Mouse (Mus musculus) forebrain, postnatal 0 days (tissue): ENCODE measurements at regions not wholly inside any gene's neighbourhood (a gene's known extent, or its start where the extent isn't known, plus 50 kb on each side); places are given as distances from the start of the nearest gene placed in this dataset.
A peak's percentile ranks its signal among the peaks of the same experiment; 100 is the strongest.

ENCODE experiments used
- ATAC-seq: fragments of 200-750 bp; cut with Nextera tagmentation; 2 replicates; pipeline ENCODE4 v1.8.0; 2017; ENCODE audit warnings: mild to moderate bottlenecking, moderate library complexity
- DNase-seq: peaks from one replicate; pipeline ENCODE4 v3.0.0-alpha.2; 2015
- H3K27ac ChIP-seq: fragments of 300-500 bp; sonication (generic); 2 replicates; pipeline ENCODE4 v1.5.1; 2014; ENCODE audit warnings: low read depth, mild to moderate bottlenecking, antibody characterized with exemption, low read length, moderate library complexity, mixed read lengths
- H3K27me3 ChIP-seq: fragments of 300-500 bp; sonication (generic); 2 replicates; pipeline ENCODE4 v1.6.1; 2014; ENCODE audit warnings: mild to moderate bottlenecking, low read length, mixed read lengths; ENCODE audit not compliant: insufficient read depth
- H3K36me3 ChIP-seq: fragments of 300-500 bp; sonication (generic); 2 replicates; pipeline ENCODE4 v1.6.1; 2014; ENCODE audit warnings: mild to moderate bottlenecking, moderate library complexity; ENCODE audit not compliant: insufficient read depth
- H3K4me1 ChIP-seq: fragments of 300-500 bp; sonication (generic); 2 replicates; pipeline ENCODE4 v1.6.1; 2014; ENCODE audit warnings: antibody characterized with exemption; ENCODE audit not compliant: insufficient read depth
- H3K4me2 ChIP-seq: fragments of 300-500 bp; sonication (generic); 2 replicates; pipeline ENCODE4 v1.6.1; 2014; ENCODE audit warnings: low read depth, mild to moderate bottlenecking, moderate library complexity
- H3K4me3 ChIP-seq: fragments of 300-500 bp; sonication (generic); 2 replicates; pipeline ENCODE4 v1.5.1; 2014; ENCODE audit warnings: low read depth, low read length, mixed read lengths
- H3K9ac ChIP-seq: fragments of 300-500 bp; sonication (generic); 2 replicates; pipeline ENCODE4 v1.6.1; 2014; ENCODE audit warnings: mild to moderate bottlenecking
- H3K9me3 ChIP-seq: fragments of 300-500 bp; sonication (generic); 2 replicates; pipeline ENCODE4 v1.6.1; 2016; ENCODE audit warnings: low read length
- CTCF ChIP-seq: sonication (generic); IDR thresholded peaks from 2 replicates; pipeline ENCODE4 v1.5.1; 2016; ENCODE audit warnings: antibody characterized with exemption, control low read depth, low read depth
- WGBS: fragments of 180-500 bp; shearing (Covaris S2); extraction: QIAGEN DNeasy Blood & Tissue Kit; methylation state at CpG from one replicate; pipeline ENCODE4 v1.1.7; 2014; 5-methylcytosine and 5-hydroxymethylcytosine counted together

- H3K4me1 ChIP-seq: no peaks in the 10 kb centered on the region
- DNase-seq (no peak), ATAC-seq (peak; percentile 56)
- no peak for TF ChIP-seq CTCF
- H3K9me3 ChIP-seq: no peaks in the 10 kb centered on the region
- 66% methylated on average over 3 of the region's 3 CpGs for WGBS
- H3K27me3 ChIP-seq: no peaks in the 10 kb centered on the region
- no peak overlapping the region for H3K4me3 ChIP-seq
- no peak overlapping the region for H3K9ac ChIP-seq
- H3K27ac ChIP-seq: no peak overlapping the region
- H3K4me2 ChIP-seq: no peak overlapping the region
- no peaks in the 10 kb centered on the region for H3K36me3 ChIP-seq
Measured at GRCm38 (mm10) chr9:80615114-80615513, 149.8 kb upstream of the Impg1 start.

GRCm38 (mm10) chr9:80600019-80600418 lies 134.7 kb upstream of the Impg1 start:
- no peak overlapping the region for H3K4me3 ChIP-seq
- H3K4me2 ChIP-seq: no peak overlapping the region
- no peak overlapping the region for H3K27ac ChIP-seq
- no peak overlapping the region for H3K9ac ChIP-seq
- TF ChIP-seq CTCF: no peak
- H3K36me3 ChIP-seq: no peaks in the 10 kb centered on the region
- no peaks in the 10 kb centered on the region for H3K27me3 ChIP-seq
- no peaks in the 10 kb centered on the region for H3K9me3 ChIP-seq
- ATAC-seq (no peak), DNase-seq (no peak)
- H3K4me1 ChIP-seq: no peaks in the 10 kb centered on the region

DNA sequence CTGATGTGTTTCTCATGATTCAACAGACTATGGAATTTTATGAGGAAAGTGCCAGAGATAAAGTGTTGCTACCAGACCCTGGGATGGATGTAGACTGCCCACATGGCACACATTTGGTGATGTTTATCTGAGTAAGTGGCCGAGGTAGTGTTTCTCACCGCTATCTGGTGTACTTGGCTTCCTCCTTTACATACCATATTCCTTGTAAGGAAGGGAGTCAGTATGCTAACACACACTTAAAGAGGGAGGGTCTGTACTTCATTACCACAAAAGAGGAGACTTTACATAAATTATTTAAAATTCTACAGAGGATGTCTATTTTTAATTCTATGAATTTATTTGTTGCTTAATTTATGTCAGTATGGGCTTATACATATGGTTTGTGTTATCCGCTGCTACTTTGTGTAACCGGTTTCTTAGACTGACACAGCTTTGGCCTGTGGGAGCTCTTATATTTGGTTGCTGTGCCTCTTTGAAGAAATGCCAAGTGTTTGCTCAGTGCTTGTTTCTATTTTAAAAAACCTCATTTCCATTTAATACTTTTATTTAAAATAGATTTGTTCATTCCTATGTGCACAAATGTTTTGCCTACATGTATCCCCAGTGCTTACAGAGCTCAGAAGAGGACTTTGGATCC lies 100.2 kb upstream of the Impg1 start:
- Histone ChIP-seq H3K27me3 (no peaks in the 10 kb centered on the region), H3K9ac (no peak overlapping the region), H3K4me2 (no peak overlapping the region), H3K4me3 (no peak overlapping the region), H3K9me3 (no peaks in the 10 kb centered on the region), H3K36me3 (no peaks in the 10 kb centered on the region), H3K27ac (no peak overlapping the region), H3K4me1 (no peaks in the 10 kb centered on the region)
- DNase-seq (no peak), ATAC-seq (peak; percentile 70)
- WGBS: 76% methylated on average over 4 of the region's 4 CpGs
- TF ChIP-seq CTCF: no peak

GRCm38 (mm10) chr9:80563655-80564054 lies 98.4 kb upstream of the Impg1 start:
- whole genome bisulfite sequencing: 91% methylated on average over 2 of the region's 2 CpGs
- Histone ChIP-seq H3K4me3 (no peak overlapping the region), H3K27me3 (no peaks in the 10 kb centered on the region), H3K4me2 (no peak overlapping the region), H3K9ac (no peak overlapping the region), H3K4me1 (no peaks in the 10 kb centered on the region), H3K9me3 (no peaks in the 10 kb centered on the region), H3K27ac (no peak overlapping the region), H3K36me3 (no peaks in the 10 kb centered on the region)
- no peak for ATAC-seq
- no peak for DNase-seq
- TF ChIP-seq CTCF: no peak

- TF ChIP-seq CTCF: no peak
- ATAC-seq: peak; percentile 27; the same call in 1 of the 2 replicates
- Histone ChIP-seq H3K36me3 (no peaks in the 10 kb centered on the region), H3K9ac (no peak overlapping the region), H3K9me3 (no peaks in the 10 kb centered on the region), H3K4me2 (no peak overlapping the region), H3K27ac (no peak overlapping the region), H3K4me3 (no peak overlapping the region), H3K4me1 (no peaks in the 10 kb centered on the region), H3K27me3 (no peaks in the 10 kb centered on the region)
- 40% methylated on average over 1 of the region's 1 CpGs for WGBS
- no peak for DNase-seq
Measured at GRCm38 (mm10) chr9:80555531-80556067, 90.3 kb upstream of the Impg1 start.
